Mouse (Mus musculus) Muller cell, postnatal 12 days (primary cell): ENCODE measurements at regions not wholly inside any gene's neighbourhood (a gene's known extent, or its start where the extent isn't known, plus 50 kb on each side); places are given as distances from the start of the nearest gene placed in this dataset.
A peak's percentile ranks its signal among the peaks of the same experiment; 100 is the strongest.

Source experiments
- DNase-seq: peaks from one replicate; pipeline ENCODE4 v3.0.0-alpha.2; 2015; ENCODE audit errors: inconsistent ontology term

DNA sequence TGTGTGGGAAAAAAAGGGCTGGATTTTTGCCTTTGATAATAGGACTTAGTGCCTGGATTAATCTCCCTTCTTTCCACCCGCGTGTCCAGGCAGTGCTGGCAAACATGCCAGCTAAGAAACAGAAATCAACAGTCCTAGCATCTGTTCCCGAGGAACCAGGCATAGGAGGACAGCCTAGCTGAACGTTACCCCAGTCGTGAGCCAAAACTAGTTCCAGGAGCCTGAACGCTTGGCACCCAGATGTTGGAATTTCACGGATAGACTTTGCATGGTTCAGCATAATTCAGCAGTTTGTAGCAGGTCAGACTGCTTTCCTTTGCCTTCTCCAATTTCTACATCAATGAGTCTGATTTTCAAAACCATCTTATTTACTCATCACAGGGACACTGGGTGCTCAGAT is 62.6 kb upstream of the Kirrel3 start:
- DNase-seq = no peak

DNA sequence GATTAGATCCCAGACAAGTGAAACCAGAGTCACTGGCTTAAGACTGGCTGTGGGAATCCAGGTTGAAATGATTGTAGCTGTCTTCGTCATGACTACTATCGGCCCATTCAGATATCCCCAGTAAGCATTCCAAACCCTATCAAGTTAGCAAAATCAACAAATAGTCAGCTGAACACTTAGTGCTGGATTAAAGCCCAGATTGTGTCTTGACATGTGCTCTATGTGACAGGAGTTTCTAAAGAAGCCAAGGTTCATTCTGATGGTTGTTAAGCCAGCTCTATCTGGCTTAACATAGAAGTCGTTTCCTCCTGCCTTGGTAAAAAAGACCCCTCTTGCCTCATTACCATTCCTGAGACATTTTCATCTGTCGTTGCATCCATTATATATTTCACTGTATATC is 59.1 kb upstream of the Kirrel3 start:
- DNase-seq = peak; percentile 14

DNA sequence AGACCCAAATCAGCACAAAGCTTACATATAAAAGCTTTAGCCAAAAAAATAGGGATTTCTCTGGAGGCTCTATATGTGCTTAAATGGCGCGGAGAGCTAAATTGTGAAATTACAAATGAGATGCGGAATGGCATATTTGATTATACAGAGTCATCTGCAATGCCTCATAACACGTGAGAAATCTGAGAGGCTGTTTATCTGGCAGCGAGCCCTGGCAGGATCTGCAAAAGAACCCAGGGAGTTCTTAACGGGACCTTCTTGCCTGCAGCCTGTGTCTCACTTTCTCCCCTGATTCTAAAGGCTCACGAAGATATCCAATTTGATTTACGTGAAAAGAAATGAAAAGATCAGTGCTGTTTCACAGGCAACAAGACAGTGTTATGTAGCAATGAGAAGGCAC is 58.0 kb upstream of the Kirrel3 start:
- DNase-seq = no peak
